Mouse (Mus musculus) E14TG2a.4 (cell line): ENCODE data around the gene Pbld1.

Experiments
- H3K27me3 ChIP-seq: 2 replicates; pipeline ENCODE4 v1.6.1; 2014; ENCODE audit warnings: low read length, control low read depth; ENCODE audit not compliant: insufficient read depth
- H3K36me3 ChIP-seq: 2 replicates; pipeline ENCODE4 v1.6.1; 2014; ENCODE audit warnings: low read length, control low read depth; ENCODE audit not compliant: insufficient read depth
- H3K4me1 ChIP-seq: replicated peaks from 2 replicates; pipeline ENCODE4 v1.6.1; 2014; ENCODE audit warnings: low read depth, low read length, control low read depth
- H3K4me3 ChIP-seq: replicated peaks from 2 replicates; pipeline ENCODE4 v1.5.1; 2014; ENCODE audit warnings: mild to moderate bottlenecking, low read length
- H3K9me3 ChIP-seq: 2 replicates; pipeline ENCODE4 v1.6.1; 2014; ENCODE audit warnings: low read length, control low read depth
- CTCF ChIP-seq: conservative IDR thresholded peaks from 2 replicates; pipeline ENCODE4 v1.5.1; 2014; ENCODE audit warnings: low read length
- NANOG ChIP-seq: IDR thresholded peaks from 2 replicates; pipeline ENCODE4 v1.6.1; 2014; ENCODE audit warnings: borderline replicate concordance, low read length, mixed read lengths
- POU5F1 ChIP-seq: IDR thresholded peaks from 2 replicates; pipeline ENCODE4 v1.6.1; 2014; ENCODE audit warnings: low read length, borderline replicate concordance

The Pbld1 gene

GRCm38 (mm10) chr10:63116376-63116775 is 56.4 kb downstream of the Pbld1 start:
- Histone ChIP-seq H3K36me3 (no peaks in the 10 kb centered on the region; the same call in 1 of the 2 replicates), H3K4me3 (no peak overlapping the region), H3K9me3 (peaks cover 32% of the 10 kb centered on the region), H3K27me3 (no peaks in the 10 kb centered on the region), H3K4me1 (peaks cover 11% of the 10 kb centered on the region)
- TF ChIP-seq NANOG: no peak
- no peak for TF ChIP-seq POU5F1
- no peak for TF ChIP-seq CTCF

GRCm38 (mm10) chr10:63117583-63117982 is 57.6 kb downstream of the Pbld1 start:
- Histone ChIP-seq H3K36me3 (no peaks in the 10 kb centered on the region; the same call in 1 of the 2 replicates), H3K4me3 (no peak overlapping the region), H3K4me1 (peaks cover 21% of the 10 kb centered on the region), H3K27me3 (no peaks in the 10 kb centered on the region), H3K9me3 (peaks cover 20% of the 10 kb centered on the region)
- TF ChIP-seq CTCF (peak; percentile 88), POU5F1 (no peak)

GRCm38 (mm10) chr10:63119916-63120315 is 60.0 kb downstream of the Pbld1 start:
- no peaks in the 10 kb centered on the region for H3K27me3 ChIP-seq
- H3K4me1 ChIP-seq: peaks cover 26% of the 10 kb centered on the region
- H3K9me3 ChIP-seq: peaks cover under 1% of the 10 kb centered on the region; the same call in 1 of the 2 replicates
- TF ChIP-seq CTCF (no peak), POU5F1 (no peak), NANOG (no peak)
- peak overlapping the region; percentile 20; the same call in 1 of the 2 replicates for H3K4me3 ChIP-seq
- H3K36me3 ChIP-seq: no peaks in the 10 kb centered on the region

- H3K36me3 ChIP-seq: no peaks in the 10 kb centered on the region
- H3K4me3 ChIP-seq: no peak overlapping the region
- no peaks in the 10 kb centered on the region for H3K9me3 ChIP-seq
- H3K4me1 ChIP-seq: peaks cover 16% of the 10 kb centered on the region
- TF ChIP-seq NANOG (no peak), POU5F1 (no peak), CTCF (no peak)
- H3K27me3 ChIP-seq: no peaks in the 10 kb centered on the region
Measured at GRCm38 (mm10) chr10:63121961-63122360, 62.0 kb downstream of the Pbld1 start.

- Histone ChIP-seq H3K4me3 (no peak overlapping the region), H3K27me3 (no peaks in the 10 kb centered on the region), H3K9me3 (no peaks in the 10 kb centered on the region), H3K4me1 (peaks cover 16% of the 10 kb centered on the region), H3K36me3 (no peaks in the 10 kb centered on the region)
- TF ChIP-seq NANOG (peak; percentile 46; the same call in 1 of the 2 replicates), CTCF (no peak)
Measured at GRCm38 (mm10) chr10:63122516-63122915, 62.6 kb downstream of the Pbld1 start.

- no peaks in the 10 kb centered on the region for H3K36me3 ChIP-seq
- H3K27me3 ChIP-seq: no peaks in the 10 kb centered on the region
- TF ChIP-seq CTCF (no peak), NANOG (no peak), POU5F1 (no peak)
- no peak overlapping the region for H3K4me3 ChIP-seq
- no peaks in the 10 kb centered on the region for H3K9me3 ChIP-seq
- H3K4me1 ChIP-seq: peaks cover 16% of the 10 kb centered on the region
Measured at GRCm38 (mm10) chr10:63123141-63123540, 63.2 kb downstream of the Pbld1 start.

- Histone ChIP-seq H3K4me3 (no peak overlapping the region), H3K36me3 (no peaks in the 10 kb centered on the region), H3K9me3 (no peaks in the 10 kb centered on the region), H3K4me1 (peaks cover 16% of the 10 kb centered on the region), H3K27me3 (no peaks in the 10 kb centered on the region)
- TF ChIP-seq CTCF: no peak
- TF ChIP-seq POU5F1: no peak
- no peak for TF ChIP-seq NANOG
Measured at GRCm38 (mm10) chr10:63124016-63124415, 64.1 kb downstream of the Pbld1 start.

GRCm38 (mm10) chr10:63125343-63125742 is 65.4 kb downstream of the Pbld1 start:
- Histone ChIP-seq H3K27me3 (no peaks in the 10 kb centered on the region), H3K4me1 (peaks cover 16% of the 10 kb centered on the region), H3K4me3 (no peak overlapping the region), H3K9me3 (no peaks in the 10 kb centered on the region), H3K36me3 (no peaks in the 10 kb centered on the region)
- peak; percentile 46 for TF ChIP-seq CTCF
- no peak for TF ChIP-seq POU5F1
- no peak for TF ChIP-seq NANOG

GRCm38 (mm10) chr10:63126116-63126515 is 66.2 kb downstream of the Pbld1 start:
- Histone ChIP-seq H3K27me3 (no peaks in the 10 kb centered on the region), H3K9me3 (no peaks in the 10 kb centered on the region), H3K36me3 (no peaks in the 10 kb centered on the region), H3K4me3 (no peak overlapping the region), H3K4me1 (peaks cover 16% of the 10 kb centered on the region)
- TF ChIP-seq NANOG (no peak), CTCF (no peak), POU5F1 (no peak)

- H3K4me3 ChIP-seq: no peak overlapping the region
- no peaks in the 10 kb centered on the region for H3K27me3 ChIP-seq
- H3K36me3 ChIP-seq: no peaks in the 10 kb centered on the region
- H3K9me3 ChIP-seq: no peaks in the 10 kb centered on the region
- peaks cover 7% of the 10 kb centered on the region for H3K4me1 ChIP-seq
- TF ChIP-seq NANOG: no peak
- no peak for TF ChIP-seq CTCF
- no peak for TF ChIP-seq POU5F1
Measured at GRCm38 (mm10) chr10:63127156-63127555, 67.2 kb downstream of the Pbld1 start.
